Mouse (Mus musculus): ENCODE results near the gene Greb1.
A peak's percentile ranks its signal among the peaks of the same experiment; 100 is the strongest.

DNA sequence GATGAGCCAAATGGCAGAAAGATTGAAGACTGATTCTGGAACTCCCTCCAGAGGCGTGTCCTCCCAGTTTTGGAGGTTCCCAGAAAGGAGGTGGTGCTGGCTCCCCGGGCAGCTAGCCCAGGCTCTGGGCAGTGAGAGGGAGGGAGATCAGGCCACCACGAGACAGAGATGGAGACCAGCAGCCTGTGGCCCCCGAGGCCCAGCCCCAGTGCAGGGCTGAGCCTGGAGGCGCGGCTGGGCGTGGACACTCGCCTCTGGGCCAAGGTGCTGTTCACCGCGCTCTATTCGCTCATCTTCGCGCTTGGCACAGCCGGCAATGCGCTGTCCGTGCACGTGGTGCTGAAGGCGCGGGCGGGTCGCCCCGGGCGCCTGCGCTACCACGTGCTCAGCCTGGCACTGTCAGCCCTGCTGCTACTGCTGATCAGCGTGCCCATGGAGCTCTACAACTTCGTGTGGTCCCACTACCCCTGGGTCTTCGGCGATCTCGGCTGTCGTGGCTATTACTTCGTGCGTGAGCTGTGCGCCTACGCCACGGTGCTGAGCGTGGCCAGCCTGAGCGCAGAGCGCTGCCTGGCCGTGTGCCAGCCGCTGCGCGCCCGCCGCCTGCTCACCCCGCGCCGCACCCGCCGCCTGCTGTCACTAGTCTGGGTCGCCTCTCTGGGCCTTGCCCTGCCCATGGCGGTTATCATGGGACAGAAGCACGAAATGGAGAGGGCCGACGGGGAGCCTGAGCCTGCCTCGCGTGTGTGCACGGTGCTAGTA lies 147.2 kb downstream of the Greb1 start, which contains the start of gene Ntsr2:
- no peak for TF ChIP-seq CTCF (IDR thresholded peaks at IDR 0.05)
- no peak for TF ChIP-seq POLR2A (IDR thresholded peaks at IDR 0.05; ENCODE audit: insufficient read depth, low read depth, low read length)
- TF ChIP-seq EP300 (IDR thresholded peaks at IDR 0.05; ENCODE audit: insufficient read depth, low read depth, low read length): 0 out of 2 replicates have a peak, but pooled peaks have one; percentile 56
